Mouse (Mus musculus) stomach, embryonic 14.5 days (tissue): ENCODE results near the gene Serpina6. TPM values are rescaled to one million over a fixed set of nuclear protein-coding genes. Genes with fewer than 3 reads are reported as not detected.

Experiments
- ATAC-seq: fragments of 200-750 bp; cut with Nextera tagmentation; 2 replicates; pipeline ENCODE4 v1.8.0; 2017; ENCODE audit warnings: low read depth, moderate TSS enrichment; ENCODE audit not compliant: insufficient number of reproducible peaks, insufficient read depth, low FRiP score
- H3K27ac ChIP-seq: fragments of 300-500 bp; sonication (generic); 2 replicates; pipeline ENCODE4 v1.5.1; 2014; ENCODE audit warnings: mild to moderate bottlenecking, low read length, moderate library complexity, mixed read lengths
- H3K27me3 ChIP-seq: fragments of 300-500 bp; sonication (generic); 2 replicates; pipeline ENCODE4 v1.6.1; 2014; ENCODE audit warnings: low read length, control low read depth, mixed read lengths; ENCODE audit not compliant: control insufficient read depth, insufficient read depth
- H3K36me3 ChIP-seq: fragments of 300-500 bp; sonication (generic); 2 replicates; pipeline ENCODE4 v1.6.1; 2014; ENCODE audit warnings: mild to moderate bottlenecking, control low read depth, low read length, moderate library complexity, mixed read lengths; ENCODE audit not compliant: control insufficient read depth, insufficient read depth
- H3K4me1 ChIP-seq: fragments of 300-500 bp; sonication (generic); 2 replicates; pipeline ENCODE4 v1.6.1; 2014; ENCODE audit warnings: low read length, control low read depth, mixed read lengths; ENCODE audit not compliant: control insufficient read depth, insufficient read depth
- H3K4me2 ChIP-seq: fragments of 300-500 bp; sonication (generic); replicated peaks from 2 replicates; pipeline ENCODE4 v1.6.1; 2014; ENCODE audit warnings: low read depth, low read length, control low read depth
- H3K4me3 ChIP-seq: fragments of 300-500 bp; sonication (generic); 2 replicates; pipeline ENCODE4 v1.5.1; 2014; ENCODE audit warnings: low read depth, low read length, control low read depth
- H3K9ac ChIP-seq: fragments of 300-500 bp; sonication (generic); replicated peaks from 2 replicates; pipeline ENCODE4 v1.6.1; 2014; ENCODE audit warnings: low read depth, mild to moderate bottlenecking, control low read depth, low read length, moderate library complexity, mixed read lengths
- H3K9me3 ChIP-seq: fragments of 300-500 bp; sonication (generic); 2 replicates; pipeline ENCODE4 v1.6.1; 2016; ENCODE audit warnings: low read depth, low read length, control low read depth; ENCODE audit not compliant: control insufficient read depth
- WGBS: fragments of 180-500 bp; shearing (Covaris S2); extraction: QIAGEN DNeasy Blood & Tissue Kit; methylation state at CpG from one replicate; pipeline ENCODE4 v1.1.7; 2014; 5-methylcytosine and 5-hydroxymethylcytosine counted together
- polyA plus RNA-seq: library from polyadenylated mRNA; unstranded; fragments of >200 nt; fragmentation: Nextera tagmentation; extraction: Ambion mirVana; gene quantifications from 2 replicates; pipeline ENCODE4 v1.2.1, GENCODE M21; 2014

The Serpina6 gene
- polyA plus RNA-seq: 2.0 and 35.1 TPM in 2 replicates

DNA sequence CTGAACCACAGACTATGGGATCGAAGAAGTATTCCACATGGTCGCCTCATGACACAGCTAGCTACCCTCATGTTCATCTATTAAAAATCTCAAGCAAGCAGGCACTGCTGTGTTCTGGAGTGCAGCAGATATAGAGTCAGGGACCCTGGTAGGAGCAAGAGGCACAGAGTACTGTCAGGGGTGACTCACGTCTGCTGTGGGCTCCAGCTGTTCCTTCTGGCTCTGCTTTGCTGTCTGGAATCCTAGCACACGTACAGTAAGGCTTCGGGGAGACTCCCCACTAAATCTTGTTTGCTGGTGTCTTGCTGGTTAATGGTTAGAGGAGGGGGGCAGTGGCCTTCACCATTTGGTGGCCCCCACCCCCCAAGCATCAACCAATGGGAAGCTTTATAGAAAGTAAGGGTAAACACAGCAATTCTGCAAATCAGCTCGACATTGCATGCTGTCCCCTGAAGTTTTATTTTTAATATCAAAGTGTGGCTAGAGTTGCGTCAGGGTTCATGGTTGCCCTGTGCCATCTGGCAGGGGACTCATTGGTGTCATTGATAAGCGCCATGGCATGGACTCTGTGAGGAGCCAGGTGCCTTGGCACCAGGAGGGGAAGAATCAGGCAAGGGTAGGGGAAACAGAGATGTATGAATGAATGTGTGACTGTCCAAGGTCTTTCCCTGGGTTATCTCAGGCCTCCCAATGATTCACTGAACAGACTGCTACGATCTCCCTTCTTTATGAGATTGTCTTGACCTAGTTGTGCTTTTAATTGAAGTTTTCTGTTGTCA, at the start of gene Serpina6:
TSS of gene Serpina6 (minus strand) at position 365 of the 779 bp plus-strand sequence.
- 72% methylated on average over 9 of the region's 9 CpGs for WGBS
- H3K4me1 ChIP-seq: no peaks in the 10 kb centered on the region
- H3K27ac ChIP-seq: no peak within 1 kb of the TSS
- H3K9ac ChIP-seq: no peak within 1 kb of the TSS
- H3K4me3 ChIP-seq: no peak within 1 kb of the TSS
- no peaks in the 10 kb centered on the region for H3K27me3 ChIP-seq
- no peaks in the 10 kb centered on the region for H3K9me3 ChIP-seq
- H3K36me3 ChIP-seq: no peaks in the 10 kb centered on the region
- no peak within 1 kb of the TSS for H3K4me2 ChIP-seq
- no peak for ATAC-seq

DNA sequence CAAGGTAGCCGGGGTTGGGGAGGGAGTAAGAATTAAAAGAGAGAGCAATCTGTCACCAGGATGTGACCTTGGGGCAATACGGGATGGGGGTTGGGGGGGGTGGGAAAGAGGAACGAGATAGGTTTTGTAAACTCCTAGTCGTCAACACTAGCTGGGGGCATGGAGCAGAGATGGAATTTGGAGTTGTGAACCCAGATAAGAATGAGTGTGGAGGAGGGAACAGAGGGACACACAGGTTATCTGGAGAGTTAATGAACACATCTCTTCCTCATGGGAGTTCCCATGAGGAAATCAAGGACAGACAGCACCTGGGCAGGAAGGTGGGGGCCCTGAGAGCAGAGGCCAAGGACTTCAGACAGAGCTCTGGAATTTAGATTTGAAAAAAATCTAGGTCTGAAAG, 49.1 kb upstream of the Serpina6 start:
- no peak overlapping the region for H3K4me3 ChIP-seq
- no peak overlapping the region for H3K9ac ChIP-seq
- H3K27me3 ChIP-seq: no peaks in the 10 kb centered on the region
- no peaks in the 10 kb centered on the region for H3K36me3 ChIP-seq
- no peaks in the 10 kb centered on the region for H3K9me3 ChIP-seq
- no peak overlapping the region for H3K4me2 ChIP-seq
- 31% methylated on average over 4 of the region's 4 CpGs for WGBS
- no peak for ATAC-seq
- no peak overlapping the region for H3K27ac ChIP-seq
- no peaks in the 10 kb centered on the region for H3K4me1 ChIP-seq

DNA sequence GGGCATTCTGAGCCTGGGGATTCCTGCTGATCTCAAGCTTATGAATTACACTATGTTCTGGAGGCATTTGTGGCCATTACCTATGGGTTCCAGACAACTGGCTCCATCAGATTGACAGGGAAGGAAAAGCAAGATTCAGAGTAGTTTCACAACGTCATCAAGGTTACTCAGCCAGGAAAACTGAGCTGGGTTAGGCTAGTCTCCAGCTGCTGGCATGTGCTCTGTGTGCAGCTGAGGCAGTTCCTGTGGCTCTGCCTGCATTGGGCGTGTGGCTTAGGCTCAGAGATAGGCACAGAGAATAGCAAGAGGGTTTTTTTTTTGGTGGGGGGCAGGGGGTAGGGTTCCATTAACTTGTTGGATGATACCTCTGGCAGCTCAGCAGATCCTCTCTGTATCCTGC, 48.5 kb upstream of the Serpina6 start:
- Histone ChIP-seq H3K9me3 (no peaks in the 10 kb centered on the region), H3K4me2 (no peak overlapping the region), H3K4me1 (no peaks in the 10 kb centered on the region), H3K9ac (no peak overlapping the region), H3K27me3 (no peaks in the 10 kb centered on the region), H3K27ac (no peak overlapping the region), H3K4me3 (no peak overlapping the region), H3K36me3 (no peaks in the 10 kb centered on the region)
- WGBS: 60% methylated on average over 2 of the region's 2 CpGs
- no peak for ATAC-seq

DNA sequence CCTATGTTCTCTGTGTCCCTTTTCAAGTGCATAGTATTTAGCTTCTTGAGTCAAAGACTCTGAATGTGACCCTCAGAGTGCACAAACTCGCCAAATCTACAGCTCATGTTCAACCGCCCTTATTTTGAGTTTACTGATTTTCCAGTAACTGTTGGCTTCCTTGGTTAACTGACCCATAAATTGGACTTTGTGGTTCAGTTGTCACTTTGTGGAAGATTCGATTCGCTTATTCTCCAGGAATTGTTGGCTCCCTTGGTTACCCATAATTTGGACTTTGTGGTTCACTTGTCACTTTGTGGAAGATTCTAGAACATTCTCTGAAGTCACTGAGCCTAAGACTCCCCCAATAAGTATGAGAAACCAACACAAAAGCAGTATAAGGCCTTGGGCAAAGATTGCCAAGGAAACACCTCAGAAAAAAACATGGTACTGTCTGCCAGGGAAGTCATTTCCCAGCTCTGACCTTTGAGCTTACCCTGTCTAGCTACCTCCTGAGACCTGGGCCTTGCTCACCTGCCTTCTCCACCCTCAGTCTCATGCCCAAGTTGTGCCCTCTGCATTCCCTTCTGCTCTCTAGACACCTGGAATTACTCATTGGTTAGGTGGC, 43.2 kb upstream of the Serpina6 start:
- no peak for ATAC-seq
- no peak overlapping the region for H3K27ac ChIP-seq
- H3K4me2 ChIP-seq: no peak overlapping the region
- no peaks in the 10 kb centered on the region for H3K9me3 ChIP-seq
- no peak overlapping the region for H3K9ac ChIP-seq
- no peaks in the 10 kb centered on the region for H3K36me3 ChIP-seq
- H3K4me1 ChIP-seq: no peaks in the 10 kb centered on the region
- WGBS: 85% methylated on average over 4 of the region's 4 CpGs
- no peaks in the 10 kb centered on the region for H3K27me3 ChIP-seq
- H3K4me3 ChIP-seq: no peak overlapping the region

DNA sequence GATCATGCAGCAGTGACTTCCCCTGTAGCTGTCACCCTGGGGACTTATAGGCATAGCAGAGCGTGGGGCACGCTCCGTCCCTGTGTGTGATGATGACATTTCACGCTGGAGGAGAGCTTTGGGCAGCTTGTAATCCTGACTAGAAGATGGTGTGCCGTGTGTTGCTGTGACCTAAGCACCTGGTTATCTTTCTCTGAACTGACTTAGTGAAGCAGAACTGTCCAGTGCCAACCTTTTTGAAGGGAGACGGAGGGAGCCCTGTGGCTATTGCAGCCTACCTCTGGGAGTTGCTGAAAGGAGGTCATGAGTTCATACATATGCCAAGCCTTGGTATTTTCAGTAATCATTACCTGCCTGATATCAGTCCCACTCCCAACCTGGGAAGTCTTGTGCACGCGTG, 38.4 kb upstream of the Serpina6 start, which contains the start of gene Serpina1f:
TSS of gene Serpina1f (minus strand) at position 101 of the 400 bp plus-strand sequence.
- H3K27ac ChIP-seq: no peak within 1 kb of the TSS
- H3K36me3 ChIP-seq: no peaks in the 10 kb centered on the region
- no peak within 1 kb of the TSS for H3K4me2 ChIP-seq
- H3K27me3 ChIP-seq: no peaks in the 10 kb centered on the region
- no peak for ATAC-seq
- no peak within 1 kb of the TSS for H3K9ac ChIP-seq
- 85% methylated on average over 8 of the region's 8 CpGs for WGBS
- H3K4me1 ChIP-seq: no peaks in the 10 kb centered on the region
- H3K4me3 ChIP-seq: no peak within 1 kb of the TSS
- no peaks in the 10 kb centered on the region for H3K9me3 ChIP-seq

DNA sequence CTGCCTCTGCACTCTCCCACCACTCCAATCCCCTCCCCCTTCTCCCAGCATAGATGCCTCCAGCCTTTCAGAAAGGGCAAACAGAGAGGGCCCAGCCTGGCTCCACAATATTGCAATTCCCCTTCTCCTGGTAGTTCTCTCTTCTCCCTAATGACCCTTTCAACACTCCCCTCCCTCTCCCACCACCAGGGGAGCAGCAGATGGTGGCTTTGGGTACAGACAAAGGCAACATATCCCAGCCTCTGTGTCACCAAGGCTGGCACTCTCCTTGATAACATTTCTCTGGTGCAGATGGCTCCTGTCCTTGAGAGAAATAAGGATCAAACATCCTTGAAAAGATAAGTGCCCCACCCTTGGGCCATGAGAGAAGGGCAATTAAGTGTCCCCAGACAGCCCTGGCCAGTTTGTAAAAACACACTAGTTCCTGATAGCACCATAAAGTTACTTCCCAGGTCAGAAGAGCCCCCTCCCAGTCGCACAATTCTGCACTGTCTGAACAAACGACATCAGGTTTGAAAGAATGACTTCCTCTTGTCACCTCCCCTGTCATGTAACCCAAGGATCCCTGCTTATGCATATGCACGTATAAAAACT, 31.3 kb upstream of the Serpina6 start:
- H3K27ac ChIP-seq: no peak overlapping the region
- WGBS: 30% methylated on average over 3 of the region's 3 CpGs
- H3K4me2 ChIP-seq: no peak overlapping the region
- H3K27me3 ChIP-seq: no peaks in the 10 kb centered on the region
- ATAC-seq: no peak
- H3K4me1 ChIP-seq: no peaks in the 10 kb centered on the region
- H3K9me3 ChIP-seq: no peaks in the 10 kb centered on the region
- H3K9ac ChIP-seq: no peak overlapping the region
- H3K4me3 ChIP-seq: no peak overlapping the region
- H3K36me3 ChIP-seq: no peaks in the 10 kb centered on the region

DNA sequence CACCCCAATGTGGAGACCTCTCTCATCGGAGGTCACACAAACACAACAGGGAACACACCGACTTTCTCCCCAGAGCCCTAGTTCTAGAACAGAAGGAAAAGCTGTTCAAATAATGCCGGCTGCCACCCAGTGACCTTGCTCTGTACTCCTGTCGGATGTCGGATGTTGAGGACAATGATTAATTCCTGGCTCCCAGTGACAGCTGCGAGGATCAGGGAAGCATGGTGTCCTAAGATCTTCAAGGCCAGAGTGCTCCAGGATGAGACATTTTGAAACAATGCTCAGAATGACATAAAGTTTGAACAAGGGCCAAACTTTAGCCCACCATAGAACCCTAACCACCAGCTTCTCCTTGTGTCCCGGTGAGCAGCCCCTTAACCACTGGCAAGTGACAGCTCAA, 30.0 kb upstream of the Serpina6 start:
- H3K4me2 ChIP-seq: no peak overlapping the region
- WGBS: 32% methylated on average over 7 of the region's 7 CpGs
- no peak overlapping the region for H3K4me3 ChIP-seq
- no peak overlapping the region for H3K9ac ChIP-seq
- no peak overlapping the region for H3K27ac ChIP-seq
- H3K36me3 ChIP-seq: no peaks in the 10 kb centered on the region
- no peaks in the 10 kb centered on the region for H3K4me1 ChIP-seq
- no peaks in the 10 kb centered on the region for H3K27me3 ChIP-seq
- no peak for ATAC-seq
- H3K9me3 ChIP-seq: no peaks in the 10 kb centered on the region

DNA sequence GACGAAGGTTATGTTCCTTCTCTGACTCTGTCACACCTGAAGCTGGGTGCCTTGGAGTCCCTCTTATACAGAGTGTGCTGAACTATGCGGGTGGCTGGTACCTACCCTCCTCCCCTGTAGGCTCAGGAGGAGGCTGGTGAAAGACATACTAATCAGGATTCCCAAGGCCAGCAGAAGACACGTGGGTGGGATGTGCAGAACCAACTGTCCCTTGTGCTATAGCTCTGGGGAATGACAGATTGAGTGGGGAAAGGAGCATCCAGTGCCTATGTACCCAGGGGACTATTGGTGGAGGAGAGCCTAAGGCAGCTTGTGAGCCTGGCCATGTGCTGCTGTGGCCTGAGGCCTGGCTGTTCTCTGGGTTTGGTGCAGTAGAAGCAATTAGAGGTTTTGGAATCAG, 29.0 kb upstream of the Serpina6 start:
- no peak overlapping the region for H3K9ac ChIP-seq
- 72% methylated on average over 3 of the region's 3 CpGs for WGBS
- no peaks in the 10 kb centered on the region for H3K4me1 ChIP-seq
- no peak overlapping the region for H3K27ac ChIP-seq
- H3K27me3 ChIP-seq: no peaks in the 10 kb centered on the region
- no peaks in the 10 kb centered on the region for H3K9me3 ChIP-seq
- no peak overlapping the region for H3K4me2 ChIP-seq
- no peaks in the 10 kb centered on the region for H3K36me3 ChIP-seq
- no peak overlapping the region for H3K4me3 ChIP-seq
- ATAC-seq: no peak
